Mouse (Mus musculus) C2C12 (cell line): ENCODE measurements at regions not wholly inside any gene's neighbourhood (a gene's known extent, or its start where the extent isn't known, plus 50 kb on each side); places are given as distances from the start of the nearest gene placed in this dataset.

Experiments used
- CEBPB ChIP-seq: IDR thresholded peaks from one replicate; pipeline ENCODE4 v1.6.1; 2011; ENCODE audit warnings: low read depth, mild to moderate bottlenecking, control low read depth, moderate library complexity
- CTCF ChIP-seq: IDR thresholded peaks from one replicate; pipeline ENCODE4 v1.5.1; 2011; ENCODE audit not compliant: control insufficient read depth, insufficient read depth, insufficient read length
- MAX ChIP-seq: IDR thresholded peaks from one replicate; pipeline ENCODE4 v1.6.1; 2011; ENCODE audit warnings: mild to moderate bottlenecking, control low read depth
- MYOD1 ChIP-seq: IDR thresholded peaks from one replicate; pipeline ENCODE4 v1.6.1; 2011; ENCODE audit warnings: low read depth; ENCODE audit not compliant: control insufficient read depth, insufficient read length
- MYOG ChIP-seq: IDR thresholded peaks from one replicate; pipeline ENCODE4 v1.6.1; 2011; ENCODE audit not compliant: control insufficient read depth, insufficient read length; ENCODE audit errors: extremely low read depth
- USF1 ChIP-seq: IDR thresholded peaks from one replicate; pipeline ENCODE4 v1.6.1; 2011; ENCODE audit warnings: low read depth, mild to moderate bottlenecking, control low read depth, moderate library complexity

DNA sequence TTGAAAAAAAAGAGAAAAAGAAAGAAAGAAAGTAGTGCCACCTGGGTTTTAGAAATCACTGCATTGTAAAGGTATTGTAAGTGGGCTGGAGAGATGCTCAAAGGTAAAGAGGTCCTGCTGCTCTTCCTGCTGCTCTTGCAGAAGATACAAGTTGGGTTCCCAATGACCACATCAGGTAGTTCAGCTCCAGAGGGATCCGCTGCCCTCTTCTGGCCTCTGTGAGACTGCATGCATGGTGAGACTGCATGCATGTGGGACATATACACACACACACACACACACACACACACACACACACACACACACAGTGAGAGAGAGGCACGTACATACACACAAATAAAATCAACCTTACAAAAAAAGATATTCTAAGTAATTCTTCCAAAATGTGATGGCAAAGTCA lies 141.7 kb downstream of the Rpl14 start:
- TF ChIP-seq CTCF, result no peak
- TF ChIP-seq MAX, result no peak
- no peak for TF ChIP-seq CEBPB
- no peak for TF ChIP-seq USF1
- TF ChIP-seq MYOD1, result no peak
- no peak for TF ChIP-seq MYOG
